Mouse (Mus musculus): ENCODE results near the gene Ubl4b.

- TF ChIP-seq EP300 (IDR thresholded peaks at IDR 0.05; ENCODE audit: low read depth) (no peak), CTCF (IDR thresholded peaks at IDR 0.05; ENCODE audit: low read depth) (no peak)
Observed at GRCm38 (mm10) chr3:107516776-107517630, 37.9 kb downstream of the Ubl4b start.

Data from liver, postnatal 0 days (tissue).